Mouse (Mus musculus): ENCODE measurements around the gene Gm45717. TPM values are rescaled to one million over a fixed set of nuclear protein-coding genes. Genes with fewer than 3 reads are reported as not detected.

Gm45717 gene
- polyA plus RNA-seq, 1 experiment from 2014 or later: not detected

DNA sequence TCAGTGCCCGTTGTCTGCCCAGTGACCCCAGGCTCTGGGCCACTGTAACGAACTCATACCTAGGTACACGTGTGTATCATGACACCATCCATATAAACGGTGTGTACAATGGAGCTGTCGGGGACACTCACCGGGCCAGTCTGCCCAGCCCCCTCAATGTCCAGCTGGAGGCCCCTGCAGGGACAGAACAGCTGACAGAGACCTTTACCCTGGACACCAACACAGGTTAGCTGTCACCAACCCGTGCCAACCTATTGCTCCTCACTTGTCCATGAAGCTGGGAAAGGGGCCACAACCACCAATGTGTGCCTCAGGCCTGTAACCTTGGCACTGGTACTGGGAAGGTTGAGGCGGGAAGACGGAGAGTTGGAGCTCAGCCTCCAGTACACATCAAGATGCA lies 13.4 kb downstream of the Gm45717 start:
- ATAC-seq (ENCODE audit: low read depth): no peak
- no peak for DNase-seq
- H3K4me2 ChIP-seq: peak overlapping the region; percentile 77
- peaks cover 20% of the 10 kb centered on the region for H3K36me3 ChIP-seq
- H3K9me3 ChIP-seq (replicated peaks): no peaks in the 10 kb centered on the region
- peak overlapping the region; percentile 73 for H3K9ac ChIP-seq
- H3K27ac ChIP-seq: peak overlapping the region; percentile 84
- 52% methylated on average over 9 of the region's 9 CpGs for WGBS (ENCODE audit: insufficient replicate concordance)
- peaks cover 56% of the 10 kb centered on the region for H3K4me1 ChIP-seq (replicated peaks)
- H3K4me3 ChIP-seq (replicated peaks): peak overlapping the region; percentile 64
- 0 out of 2 replicates have a peak, but pooled peaks cover 4% of the 10 kb centered on the region for H3K27me3 ChIP-seq

GRCm38 (mm10) chr7:140941222-140942051 lies 14.3 kb downstream of the Gm45717 start, which contains the start of gene Pgghg:
Gene Pgghg, plus strand, starts transcription at chr7:140941391.
- WGBS (ENCODE audit: insufficient replicate concordance): 2% methylated on average over 33 of the region's 33 CpGs

GRCm38 (mm10) chr7:140939669-140940171 lies 16.0 kb downstream of the Gm45717 start:
- no peak overlapping the region for H3K4me3 ChIP-seq (replicated peaks)
- H3K4me1 ChIP-seq (replicated peaks): peaks cover 38% of the 10 kb centered on the region
- no peak overlapping the region for H3K27ac ChIP-seq
- 0 out of 2 replicates have a peak, but pooled peaks cover 5% of the 10 kb centered on the region for H3K36me3 ChIP-seq
- no peak overlapping the region for H3K4me2 ChIP-seq
- no peaks in the 10 kb centered on the region for H3K9me3 ChIP-seq (replicated peaks)
- ATAC-seq (ENCODE audit: low read depth): no peak
- H3K9ac ChIP-seq: no peak overlapping the region
- 37% methylated on average over 8 of the region's 8 CpGs for WGBS (ENCODE audit: insufficient replicate concordance)
- H3K27me3 ChIP-seq: peaks cover 21% of the 10 kb centered on the region
- no peak for DNase-seq

More at GRCm38 (mm10) chr7:140941222-140942051, 14.3 kb downstream of the Gm45717 start, which contains the start of gene Pgghg:
- H3K27me3 ChIP-seq: peaks cover 12% of the 10 kb centered on the region
- H3K4me2 ChIP-seq: peak within 1 kb of the TSS; percentile 77
- no peaks in the 10 kb centered on the region for H3K9me3 ChIP-seq (replicated peaks)
- peak; percentile 86 for ATAC-seq (ENCODE audit: low read depth)
- H3K4me1 ChIP-seq (replicated peaks): peaks cover 47% of the 10 kb centered on the region
- H3K4me3 ChIP-seq (replicated peaks): peak within 1 kb of the TSS; percentile 64
- peak; percentile 69 for DNase-seq
- H3K36me3 ChIP-seq: peaks cover 18% of the 10 kb centered on the region
- peak within 1 kb of the TSS; percentile 84 for H3K27ac ChIP-seq
- H3K9ac ChIP-seq: peak within 1 kb of the TSS; percentile 73

GRCm38 (mm10) chr7:140938896-140939295 lies 16.8 kb downstream of the Gm45717 start:
- no peak for ATAC-seq (ENCODE audit: low read depth)
- Histone ChIP-seq H3K4me2 (no peak overlapping the region), H3K9ac (no peak overlapping the region), H3K4me1 (replicated peaks) (peaks cover 37% of the 10 kb centered on the region), H3K4me3 (replicated peaks) (no peak overlapping the region), H3K36me3 (0 out of 2 replicates have a peak, but pooled peaks cover 5% of the 10 kb centered on the region), H3K9me3 (replicated peaks) (no peaks in the 10 kb centered on the region), H3K27me3 (peaks cover 27% of the 10 kb centered on the region), H3K27ac (no peak overlapping the region)
- no peak for DNase-seq
- 37% methylated on average over 2 of the region's 2 CpGs for WGBS (ENCODE audit: insufficient replicate concordance)

GRCm38 (mm10) chr7:140938436-140938835 lies 17.3 kb downstream of the Gm45717 start:
- no peak overlapping the region for H3K9ac ChIP-seq
- WGBS (ENCODE audit: insufficient replicate concordance): 32% methylated on average over 3 of the region's 3 CpGs
- DNase-seq: no peak

DNA sequence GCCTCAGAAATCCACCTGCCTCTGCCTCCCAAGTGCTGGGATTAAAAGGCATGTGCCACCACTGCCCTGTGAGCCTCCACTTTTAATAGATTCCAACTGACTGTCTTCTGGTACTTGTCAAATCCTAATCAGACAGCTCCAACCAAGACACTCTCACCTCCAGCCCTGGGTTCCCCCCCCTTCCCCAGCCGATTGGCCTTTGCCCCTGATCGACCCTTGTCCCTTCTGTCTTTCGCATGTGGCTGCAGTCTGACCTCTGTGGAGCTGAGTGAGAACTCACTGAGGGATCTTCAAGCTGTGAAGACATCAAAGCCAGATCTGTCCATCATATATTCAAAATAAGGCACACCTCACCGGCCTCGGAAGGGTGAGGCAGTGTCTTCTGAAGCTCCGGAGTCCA lies 28.6 kb downstream of the Gm45717 start:
- ATAC-seq (ENCODE audit: low read depth): no peak
- H3K4me2 ChIP-seq: no peak overlapping the region
- H3K9ac ChIP-seq: no peak overlapping the region
- H3K9me3 ChIP-seq (replicated peaks): no peaks in the 10 kb centered on the region
- peaks cover 48% of the 10 kb centered on the region for H3K27me3 ChIP-seq
- peaks cover 11% of the 10 kb centered on the region for H3K4me1 ChIP-seq (replicated peaks)
- no peak overlapping the region for H3K4me3 ChIP-seq (replicated peaks)
- H3K36me3 ChIP-seq: no peaks in the 10 kb centered on the region
- DNase-seq: no peak
- 72% methylated on average over 6 of the region's 6 CpGs for WGBS (ENCODE audit: insufficient replicate concordance)
- H3K27ac ChIP-seq: no peak overlapping the region

More at GRCm38 (mm10) chr7:140938436-140938835, 17.3 kb downstream of the Gm45717 start:
- Histone ChIP-seq H3K4me1 (replicated peaks) (peaks cover 33% of the 10 kb centered on the region), H3K4me3 (replicated peaks) (no peak overlapping the region), H3K36me3 (0 out of 2 replicates have a peak, but pooled peaks cover 1% of the 10 kb centered on the region), H3K27me3 (peaks cover 27% of the 10 kb centered on the region), H3K9me3 (replicated peaks) (no peaks in the 10 kb centered on the region), H3K4me2 (no peak overlapping the region), H3K27ac (no peak overlapping the region)
- no peak for ATAC-seq (ENCODE audit: low read depth)

- no peak overlapping the region for H3K27ac ChIP-seq
- no peaks in the 10 kb centered on the region for H3K36me3 ChIP-seq
- H3K9me3 ChIP-seq (replicated peaks): no peaks in the 10 kb centered on the region
- ATAC-seq (ENCODE audit: low read depth): no peak
- no peak overlapping the region for H3K9ac ChIP-seq
- 24% methylated on average over 30 of the region's 30 CpGs for WGBS (ENCODE audit: insufficient replicate concordance)
- DNase-seq: no peak
- H3K27me3 ChIP-seq: peaks cover 76% of the 10 kb centered on the region
- H3K4me2 ChIP-seq: peak overlapping the region; percentile 58
- peak overlapping the region; percentile 28 for H3K4me3 ChIP-seq (replicated peaks)
- peaks cover 44% of the 10 kb centered on the region for H3K4me1 ChIP-seq (replicated peaks)
These were observed 32.5 kb downstream of the Gm45717 start for GRCm38 (mm10) chr7:140923070-140923775.

DNA sequence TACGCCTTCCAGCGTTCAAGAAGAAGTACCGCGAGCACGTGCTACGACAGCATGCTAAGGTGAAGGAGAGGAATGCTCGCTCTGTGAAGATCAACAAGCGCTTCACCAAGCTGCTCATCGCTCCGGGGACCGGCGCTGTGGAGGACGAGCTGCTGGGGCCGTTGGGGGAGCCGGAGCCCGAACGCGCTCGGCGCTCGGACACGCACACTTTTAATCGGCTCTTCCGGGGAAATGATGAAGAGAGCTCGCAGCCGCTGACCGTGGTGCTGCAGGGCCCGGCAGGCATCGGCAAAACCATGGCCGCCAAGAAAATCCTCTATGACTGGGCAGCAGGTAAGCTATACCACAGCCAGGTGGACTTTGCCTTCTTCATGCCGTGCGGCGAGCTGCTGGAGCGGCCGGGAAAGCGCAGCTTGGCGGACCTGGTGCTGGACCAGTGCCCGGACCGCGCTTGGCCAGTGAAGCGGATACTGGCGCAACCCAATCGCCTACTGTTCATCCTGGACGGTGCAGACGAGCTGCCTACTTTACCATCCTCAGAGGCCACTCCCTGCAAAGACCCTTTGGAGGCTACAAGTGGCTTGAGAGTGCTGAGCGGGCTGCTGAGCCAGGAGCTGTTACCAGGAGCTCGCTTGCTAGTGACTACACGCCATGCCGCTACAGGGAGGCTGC lies 33.2 kb downstream of the Gm45717 start:
- Histone ChIP-seq H3K9me3 (replicated peaks) (no peaks in the 10 kb centered on the region), H3K27ac (no peak overlapping the region), H3K27me3 (peaks cover 76% of the 10 kb centered on the region), H3K4me2 (peak overlapping the region; percentile 58), H3K4me1 (replicated peaks) (peaks cover 44% of the 10 kb centered on the region), H3K36me3 (no peaks in the 10 kb centered on the region), H3K4me3 (replicated peaks) (peak overlapping the region; percentile 28), H3K9ac (no peak overlapping the region)
- 2% methylated on average over 49 of the region's 49 CpGs for WGBS (ENCODE audit: insufficient replicate concordance)
- DNase-seq: no peak
- peak; percentile 25 for ATAC-seq (ENCODE audit: low read depth)

GRCm38 (mm10) chr7:140921225-140921975 lies 34.3 kb downstream of the Gm45717 start:
- H3K4me2 ChIP-seq: no peak overlapping the region
- H3K27ac ChIP-seq: no peak overlapping the region

GRCm38 (mm10) chr7:140920418-140921029 lies 35.2 kb downstream of the Gm45717 start, which contains the start of gene Nlrp6:
Gene Nlrp6, plus strand, starts transcription at chr7:140920902.
- H3K27ac ChIP-seq: no peak within 1 kb of the TSS
- no peaks in the 10 kb centered on the region for H3K9me3 ChIP-seq (replicated peaks)
- no peaks in the 10 kb centered on the region for H3K36me3 ChIP-seq
- no peak within 1 kb of the TSS for H3K4me3 ChIP-seq (replicated peaks)
- H3K9ac ChIP-seq: no peak within 1 kb of the TSS
- peaks cover 44% of the 10 kb centered on the region for H3K4me1 ChIP-seq (replicated peaks)
- DNase-seq (no peak), ATAC-seq (ENCODE audit: low read depth) (no peak)
- no peak within 1 kb of the TSS for H3K4me2 ChIP-seq
- H3K27me3 ChIP-seq: peaks cover 64% of the 10 kb centered on the region
- WGBS (ENCODE audit: insufficient replicate concordance): 48% methylated on average over 8 of the region's 8 CpGs

More at GRCm38 (mm10) chr7:140921225-140921975, 34.3 kb downstream of the Gm45717 start:
- ATAC-seq (ENCODE audit: low read depth): no peak
- H3K27me3 ChIP-seq: peaks cover 72% of the 10 kb centered on the region
- H3K4me3 ChIP-seq (replicated peaks): 0 out of 2 replicates have a peak overlapping the region, but pooled peaks have one; percentile 28
- no peak overlapping the region for H3K9ac ChIP-seq
- 30% methylated on average over 22 of the region's 22 CpGs for WGBS (ENCODE audit: insufficient replicate concordance)
- peaks cover 44% of the 10 kb centered on the region for H3K4me1 ChIP-seq (replicated peaks)
- H3K36me3 ChIP-seq: no peaks in the 10 kb centered on the region
- DNase-seq: no peak
- H3K9me3 ChIP-seq (replicated peaks): no peaks in the 10 kb centered on the region

Data from liver, embryonic 13.5 days (tissue).